Mouse (Mus musculus) kidney, postnatal 0 days (tissue): ENCODE data around the gene Mylpf. TPM values are rescaled to one million over a fixed set of nuclear protein-coding genes. Genes with fewer than 3 reads are reported as not detected.
"Not testable (repeated sequence)": the region's sequence is repeated elsewhere in the genome, so short reads cannot be mapped to it uniquely, and the experiment has no call there.

Experiments used
- ATAC-seq: fragments of 200-750 bp; cut with Nextera tagmentation; replicated peaks from 2 replicates; pipeline ENCODE4 v1.8.0; 2017; ENCODE audit warnings: low read depth, moderate number of reproducible peaks, moderate TSS enrichment, moderate library complexity; ENCODE audit not compliant: low FRiP score
- DNase-seq: peaks from one replicate; pipeline ENCODE4 v3.0.0-alpha.2; 2016; ENCODE audit warnings: low spot score
- H3K27ac ChIP-seq: fragments of 300-500 bp; sonication (generic); 2 replicates; pipeline ENCODE4 v1.5.1; 2014; ENCODE audit warnings: mild to moderate bottlenecking
- H3K27me3 ChIP-seq: fragments of 300-500 bp; sonication (generic); 2 replicates; pipeline ENCODE4 v1.6.1; 2014; ENCODE audit warnings: low read length, mixed read lengths; ENCODE audit not compliant: insufficient read depth
- H3K36me3 ChIP-seq: fragments of 300-500 bp; sonication (generic); 2 replicates; pipeline ENCODE4 v1.6.1; 2014; ENCODE audit warnings: low read length, mixed read lengths; ENCODE audit not compliant: insufficient read depth
- H3K4me1 ChIP-seq: fragments of 300-500 bp; sonication (generic); replicated peaks from 2 replicates; pipeline ENCODE4 v1.6.1; 2014; ENCODE audit warnings: antibody characterized with exemption, low read length, mixed read lengths; ENCODE audit not compliant: insufficient read depth
- H3K4me2 ChIP-seq: fragments of 300-500 bp; sonication (generic); 2 replicates; pipeline ENCODE4 v1.6.1; 2014; ENCODE audit warnings: mild to moderate bottlenecking, low read length, moderate library complexity, mixed read lengths
- H3K4me3 ChIP-seq: fragments of 300-500 bp; sonication (generic); replicated peaks from 2 replicates; pipeline ENCODE4 v1.5.1; 2014; ENCODE audit warnings: low read depth, low read length
- H3K9ac ChIP-seq: fragments of 300-500 bp; sonication (generic); 2 replicates; pipeline ENCODE4 v1.6.1; 2014; ENCODE audit warnings: low read depth, low read length
- H3K9me3 ChIP-seq: fragments of 300-500 bp; sonication (generic); replicated peaks from 2 replicates; pipeline ENCODE4 v1.6.1; 2016; ENCODE audit warnings: low read length, inconsistent platforms, mixed read lengths
- CTCF ChIP-seq: IDR thresholded peaks from 2 replicates; pipeline ENCODE4 v1.5.1; 2016; ENCODE audit warnings: antibody characterized with exemption, low read depth, mild to moderate bottlenecking, moderate library complexity
- WGBS: fragments of 180-500 bp; shearing (Covaris S2); extraction: QIAGEN DNeasy Blood & Tissue Kit; methylation state at CpG from one replicate; pipeline ENCODE4 v1.1.7; 2014; 5-methylcytosine and 5-hydroxymethylcytosine counted together
- polyA plus RNA-seq: library from polyadenylated mRNA; unstranded; fragments of >200 nt; fragmentation: Nextera tagmentation; extraction: Ambion mirVana; gene quantifications from 2 replicates; pipeline ENCODE4 v1.2.1, GENCODE M21; 2015

The Mylpf gene
- polyA plus RNA-seq, 1 experiment from 2014 or later, result 4.7 TPM

DNA sequence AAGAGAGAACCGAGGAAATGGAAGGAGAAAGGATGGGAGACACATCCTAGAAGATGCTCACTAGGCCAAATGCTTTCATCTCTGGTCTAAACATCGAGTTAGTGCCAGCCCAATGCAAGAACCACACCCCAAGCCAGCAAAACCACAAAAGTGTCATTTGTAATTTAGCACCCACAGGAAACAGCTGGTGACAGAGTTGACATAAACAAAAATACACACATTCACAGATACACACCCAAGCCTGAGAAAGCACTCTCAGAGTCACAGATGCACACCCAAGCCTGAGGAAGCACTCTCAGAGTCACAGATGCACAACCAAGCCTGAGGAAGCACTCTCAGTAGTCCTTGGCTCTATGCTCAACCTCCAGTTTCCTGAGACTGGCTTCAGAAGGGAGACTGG is 27.9 kb upstream of the Mylpf start:
- no peaks in the 10 kb centered on the region for H3K27me3 ChIP-seq
- no peak overlapping the region for H3K4me3 ChIP-seq
- DNase-seq (no peak), ATAC-seq (no peak)
- H3K4me2 ChIP-seq, result no peak overlapping the region
- no peaks in the 10 kb centered on the region for H3K36me3 ChIP-seq
- H3K9ac ChIP-seq, result no peak overlapping the region
- TF ChIP-seq CTCF, result no peak
- 63% methylated on average over 2 of the region's 2 CpGs for WGBS
- no peaks in the 10 kb centered on the region for H3K9me3 ChIP-seq
- H3K4me1 ChIP-seq, result no peaks in the 10 kb centered on the region
- H3K27ac ChIP-seq, result no peak overlapping the region

DNA sequence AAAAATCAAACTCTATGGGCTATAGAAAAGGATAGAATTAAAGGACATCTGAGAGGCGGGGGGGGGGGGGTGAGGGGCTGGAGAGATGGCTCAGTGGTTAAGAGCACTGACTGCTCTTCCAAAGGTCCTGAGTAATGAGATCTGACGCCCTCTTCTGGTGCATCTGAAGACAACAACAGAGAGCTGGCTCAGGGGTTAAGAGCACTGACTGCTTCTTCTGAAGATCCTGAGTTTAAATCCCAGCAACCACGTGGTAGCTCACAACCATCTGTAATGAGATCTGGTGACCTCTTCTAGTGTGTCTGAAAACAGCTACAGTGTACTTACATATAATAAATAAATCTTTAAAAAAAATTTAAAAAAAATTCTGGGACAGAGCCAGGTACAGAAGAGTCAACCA is 27.0 kb upstream of the Mylpf start:
- H3K4me3 ChIP-seq, H3K4me1 ChIP-seq, H3K27me3 ChIP-seq, ATAC-seq, H3K36me3 ChIP-seq, H3K9ac ChIP-seq, H3K9me3 ChIP-seq, H3K27ac ChIP-seq, DNase-seq, H3K4me2 ChIP-seq: not testable (repeated sequence)
- 43% methylated on average over 3 of the region's 3 CpGs for WGBS

DNA sequence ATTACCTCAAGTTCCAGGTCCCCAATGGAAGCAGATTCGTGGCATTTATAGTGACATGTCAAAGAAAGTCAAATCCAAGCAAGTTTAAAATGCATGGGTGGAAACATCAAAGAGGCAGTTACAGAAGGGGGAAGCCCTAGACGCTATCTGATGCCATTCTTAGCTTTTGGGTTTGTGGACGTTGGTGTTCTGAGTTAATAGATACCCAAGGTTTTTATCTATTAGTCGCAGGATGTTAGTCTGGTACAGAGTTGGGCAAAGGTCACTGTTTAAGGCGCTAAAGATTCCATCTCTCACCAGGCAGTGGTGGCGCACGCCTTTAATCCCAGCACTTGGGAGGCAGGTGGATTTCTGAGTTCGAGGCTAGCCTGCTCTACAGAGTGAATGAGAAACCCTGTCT is 25.3 kb upstream of the Mylpf start:
- no peak for TF ChIP-seq CTCF
- WGBS, result 69% methylated on average over 8 of the region's 8 CpGs
- DNase-seq (no peak), ATAC-seq (no peak)
- Histone ChIP-seq H3K4me2 (no peak overlapping the region), H3K9ac (no peak overlapping the region), H3K4me1 (no peaks in the 10 kb centered on the region), H3K9me3 (no peaks in the 10 kb centered on the region), H3K4me3 (no peak overlapping the region), H3K27me3 (no peaks in the 10 kb centered on the region), H3K27ac (no peak overlapping the region), H3K36me3 (no peaks in the 10 kb centered on the region)

DNA sequence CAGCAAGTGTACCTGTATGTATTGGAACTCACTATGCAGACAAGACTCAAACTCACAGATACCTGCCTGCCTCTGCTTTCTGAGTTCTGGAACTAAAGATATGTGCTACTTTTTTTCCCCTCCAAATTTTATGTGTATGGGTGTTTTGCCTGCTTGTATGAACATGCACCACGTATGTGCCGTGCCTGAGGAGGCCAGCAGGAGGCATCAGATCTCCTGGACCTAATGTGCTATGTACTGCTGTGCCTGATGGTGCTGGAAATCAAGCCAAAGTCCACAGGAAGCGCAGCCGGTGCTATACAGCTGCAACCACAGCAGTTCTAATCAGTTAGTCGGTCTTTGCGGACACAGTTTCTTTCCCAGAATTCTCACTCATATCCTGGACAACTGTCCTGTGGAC is 24.9 kb upstream of the Mylpf start:
- Histone ChIP-seq H3K36me3 (no peaks in the 10 kb centered on the region), H3K27ac (no peak overlapping the region), H3K4me1 (no peaks in the 10 kb centered on the region), H3K9ac (no peak overlapping the region), H3K4me2 (no peak overlapping the region), H3K9me3 (no peaks in the 10 kb centered on the region), H3K27me3 (no peaks in the 10 kb centered on the region), H3K4me3 (no peak overlapping the region)
- WGBS, result 77% methylated on average over 6 of the region's 6 CpGs
- ATAC-seq (0 out of 2 replicates have a peak, but pooled peaks have one; percentile 43), DNase-seq (no peak)
- TF ChIP-seq CTCF, result peak; percentile 43

DNA sequence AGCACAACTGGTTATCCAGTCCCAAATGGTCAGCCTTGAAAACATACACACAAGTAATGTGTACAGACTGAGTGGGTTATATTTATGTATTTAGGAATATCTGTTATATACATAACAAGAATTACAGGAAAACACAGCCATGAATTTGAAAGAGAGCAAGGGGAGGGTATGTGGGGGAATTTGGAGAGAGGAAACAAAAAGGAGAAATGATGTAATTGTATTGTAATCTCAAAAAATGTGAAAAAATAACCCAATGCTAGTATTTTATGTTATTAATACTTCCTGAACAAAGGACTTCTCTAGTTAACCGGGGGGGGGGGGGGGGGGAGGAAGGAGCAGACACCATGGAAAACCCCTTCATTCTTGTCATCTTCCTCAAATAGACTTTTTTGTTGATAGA is 24.0 kb upstream of the Mylpf start:
- no peak for TF ChIP-seq CTCF
- Histone ChIP-seq H3K27me3 (no peaks in the 10 kb centered on the region), H3K4me2 (no peak overlapping the region), H3K4me3 (no peak overlapping the region), H3K9ac (no peak overlapping the region), H3K9me3 (no peaks in the 10 kb centered on the region), H3K4me1 (no peaks in the 10 kb centered on the region), H3K27ac (no peak overlapping the region), H3K36me3 (no peaks in the 10 kb centered on the region)
- no peak for DNase-seq
- 40% methylated on average over 1 of the region's 1 CpGs for WGBS
- ATAC-seq, result no peak

DNA sequence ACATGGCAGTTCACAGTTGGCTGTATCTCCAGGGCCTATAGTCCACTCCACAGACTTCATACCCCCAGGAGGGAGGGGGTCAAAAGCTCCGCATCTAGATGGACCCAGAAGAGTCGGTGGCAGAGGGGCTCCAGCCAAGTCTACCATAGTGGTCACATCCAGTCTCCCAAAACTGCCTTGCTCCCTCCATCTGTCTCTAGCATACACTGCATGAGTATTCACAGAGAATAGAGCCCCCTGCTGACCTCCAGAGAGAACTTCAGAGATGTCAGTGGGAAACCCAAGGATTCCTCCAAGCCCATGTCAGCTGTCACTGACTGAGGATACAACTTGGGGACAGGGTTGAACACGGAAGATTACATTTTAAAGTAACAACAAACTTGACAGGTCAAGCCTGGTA is 23.1 kb upstream of the Mylpf start:
- TF ChIP-seq CTCF, result peak; percentile 67
- no peak for ATAC-seq
- Histone ChIP-seq H3K9me3 (no peaks in the 10 kb centered on the region), H3K36me3 (no peaks in the 10 kb centered on the region), H3K4me2 (no peak overlapping the region), H3K9ac (no peak overlapping the region), H3K4me3 (no peak overlapping the region), H3K27ac (no peak overlapping the region), H3K27me3 (no peaks in the 10 kb centered on the region), H3K4me1 (no peaks in the 10 kb centered on the region)
- 61% methylated on average over 3 of the region's 3 CpGs for WGBS
- peak; percentile 50 for DNase-seq

DNA sequence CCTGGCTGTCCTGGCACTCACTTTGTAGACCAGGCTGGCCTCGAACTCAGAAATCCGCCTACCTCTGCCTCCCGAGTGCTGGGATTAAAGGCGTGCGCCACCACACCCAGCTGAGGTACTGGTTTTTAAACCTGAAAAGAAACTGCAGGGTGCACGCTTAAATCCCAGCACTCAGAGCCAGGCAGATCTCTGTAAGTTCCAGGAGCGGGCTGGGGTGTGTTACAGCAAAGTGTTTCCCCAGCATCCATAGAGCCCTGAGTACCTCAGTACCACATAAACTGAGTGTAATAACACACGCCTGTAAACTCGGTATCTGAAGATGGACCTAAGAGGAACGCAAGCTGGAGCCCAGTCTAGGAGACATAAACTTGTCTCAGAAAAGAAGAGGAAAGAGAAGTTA is 21.3 kb upstream of the Mylpf start:
- H3K27ac ChIP-seq, result no peak overlapping the region
- ATAC-seq, result no peak
- TF ChIP-seq CTCF, result no peak

More for the DNA sequence above, 21.3 kb upstream of the Mylpf start:
- no peak for DNase-seq
- H3K27me3 ChIP-seq, result no peaks in the 10 kb centered on the region
- no peak overlapping the region for H3K4me3 ChIP-seq
- no peak overlapping the region for H3K9ac ChIP-seq
- H3K9me3 ChIP-seq, result no peaks in the 10 kb centered on the region
- no peak overlapping the region for H3K4me2 ChIP-seq
- 0 out of 2 replicates have a peak, but pooled peaks cover 6% of the 10 kb centered on the region for H3K36me3 ChIP-seq
- H3K4me1 ChIP-seq, result no peaks in the 10 kb centered on the region
- 76% methylated on average over 10 of the region's 10 CpGs for WGBS
